In the genomic region with DNA sequence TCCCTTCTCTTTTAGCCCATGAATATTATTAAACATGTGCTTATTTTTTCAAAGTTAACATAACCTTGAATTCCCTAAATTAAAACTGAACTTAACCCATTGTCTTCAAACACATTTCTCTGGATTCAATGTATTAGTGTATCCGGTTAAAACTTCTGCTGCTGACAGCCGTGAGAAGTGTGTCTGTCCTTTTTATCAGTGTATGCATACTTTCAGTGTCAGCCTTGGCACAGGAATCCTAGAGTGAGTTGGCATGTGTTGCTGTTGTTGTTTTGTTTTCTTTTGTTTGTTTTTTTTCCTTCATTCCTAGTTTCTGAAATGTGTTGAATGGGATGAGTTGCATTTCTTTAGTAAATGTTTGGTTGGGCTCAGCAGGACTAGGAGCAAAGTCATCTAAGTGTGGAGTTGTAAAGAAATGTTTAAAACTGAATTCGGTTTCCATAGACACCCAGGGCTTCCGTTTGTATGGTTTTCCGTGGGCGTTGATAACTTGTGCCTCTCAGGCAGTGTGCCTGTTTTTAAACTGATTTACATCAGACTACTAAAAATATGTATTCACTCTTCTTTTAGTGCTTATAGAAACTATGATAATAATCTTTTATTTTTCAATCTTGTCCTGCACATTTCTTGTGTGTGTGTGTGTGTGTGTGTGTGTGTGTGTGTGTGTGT, we compare ENCODE assay signal across 17 mouse cellular contexts.
DNase-seq lines count a peak whose midpoint lies in the region; ATAC-seq and TF ChIP-seq lines count a peak whose summit lies in the region.
"Had no signal": no experiment of that assay in that cellular context is flagged by ENCODE, and none has a peak within 500 bp of the region (broad histone marks: within the 10 kb centered on the region; RNA-seq: fewer than 3 reads in every experiment).

No protein-coding gene starts in this region.

- peak in 1 of 2 experiments; percentile 60; a peak in 3 of 4 replicates for TF ChIP-seq EP300 in MEL (IDR thresholded peaks at IDR 0.05; ENCODE audit: low read depth in 1 of 2, low read length in 2 of 2)

- TF ChIP-seq RAD21 in MEL (IDR thresholded peaks at IDR 0.05; ENCODE audit: low read depth, low read length), result no peak

- TF ChIP-seq POLR2A in MEL (IDR thresholded peaks at IDR 0.05; ENCODE audit: control insufficient read depth in 1 of 2, insufficient read depth in 1 of 2, low read depth in 1 of 2, low read length in 2 of 2, poor library complexity in 1 of 2), result no peak

- no peaks in the 10 kb centered on the region for H3K79me2 ChIP-seq in MEL (ENCODE audit: control insufficient read depth, insufficient read depth, low read length, poor library complexity)

- no peak overlapping the region for H3K27ac ChIP-seq in MEL (ENCODE audit: control insufficient read depth, low read depth, low read length)
- H3K27ac ChIP-seq in midbrain, embryonic 15.5 days, result no peak overlapping the region
- H3K27ac ChIP-seq in intestine, embryonic 15.5 days, result no peak overlapping the region
- H3K27ac ChIP-seq: embryonic facial prominence, embryonic 12.5 days; forebrain, embryonic 10.5 days; hindbrain, embryonic 12.5 days; liver, embryonic 12.5 days; midbrain, embryonic 10.5 days had no signal

- H3K27me3 ChIP-seq in MEL (ENCODE audit: control insufficient read depth in 1 of 2, insufficient read depth in 2 of 2, low read length in 2 of 2), result no peaks in the 10 kb centered on the region
- H3K27me3 ChIP-seq in midbrain, embryonic 15.5 days (replicated peaks), result no peaks in the 10 kb centered on the region
- no peaks in the 10 kb centered on the region for H3K27me3 ChIP-seq in intestine, embryonic 15.5 days (replicated peaks)
- H3K27me3 ChIP-seq: embryonic facial prominence, embryonic 12.5 days; hindbrain, embryonic 12.5 days; liver, embryonic 12.5 days had no signal

- peak; percentile 30 to 56 for DNase-seq in left cerebral cortex, postnatal 14 days (ENCODE audit: low spot score in 2 of 2)
- no peak for DNase-seq in left cerebral cortex, adult 11 months (ENCODE audit: low spot score)
- DNase-seq in 3T3-L1 (ENCODE audit: low read depth, low spot score) (peak; percentile 20), MEL (ENCODE audit: low read depth, low spot score) (peak; percentile 61)
- no peak for DNase-seq in lung, postnatal 36 days
- DNase-seq: cerebellum, adult 18-20 months; kidney, postnatal 10 days had no signal

- H3K4me2 ChIP-seq in midbrain, embryonic 15.5 days, result no peak overlapping the region
- H3K4me2 ChIP-seq in intestine, embryonic 15.5 days (replicated peaks), result no peak overlapping the region
- H3K4me2 ChIP-seq: embryonic facial prominence, embryonic 12.5 days; hindbrain, embryonic 12.5 days; liver, embryonic 12.5 days had no signal

- peak overlapping the region in 1 of 2 experiments; percentile 37; a peak in 1 of 4 replicates for H3K4me3 ChIP-seq in MEL (ENCODE audit: control insufficient read depth in 1 of 2, insufficient read depth in 1 of 2, low read depth in 2 of 2, low read length in 2 of 2)
- H3K4me3 ChIP-seq in midbrain, embryonic 15.5 days, result no peak overlapping the region
- no peak overlapping the region for H3K4me3 ChIP-seq in intestine, embryonic 15.5 days (replicated peaks)
- H3K4me3 ChIP-seq: embryonic facial prominence, embryonic 12.5 days; forebrain, embryonic 10.5 days; hindbrain, embryonic 12.5 days; liver, embryonic 12.5 days; midbrain, embryonic 10.5 days had no signal

- H3K9ac ChIP-seq in MEL (ENCODE audit: control insufficient read depth, low read depth, low read length, poor library complexity, severe bottlenecking), result no peak overlapping the region
- H3K9ac ChIP-seq in midbrain, embryonic 15.5 days, result no peak overlapping the region
- no peak overlapping the region for H3K9ac ChIP-seq in intestine, embryonic 15.5 days
- H3K9ac ChIP-seq: embryonic facial prominence, embryonic 12.5 days; hindbrain, embryonic 12.5 days; liver, embryonic 12.5 days had no signal

- WGBS in midbrain, embryonic 15.5 days, result 65% methylated on average over 6 of the region's 6 CpGs
- 41% methylated on average over 6 of the region's 6 CpGs for WGBS in intestine, embryonic 15.5 days

- TF ChIP-seq CTCF in MEL (IDR thresholded peaks at IDR 0.05 in 2 of 3, conservative IDR thresholded peaks at IDR 0.05 in 1 of 3; ENCODE audit: control insufficient read depth in 1 of 3, insufficient read depth in 1 of 3, low read depth in 2 of 3, low read length in 3 of 3, poor library complexity in 1 of 3, severe bottlenecking in 1 of 3), result no peak

- no peaks in the 10 kb centered on the region for H3K9me3 ChIP-seq in MEL (replicated peaks; ENCODE audit: insufficient read depth, low read length)
- no peaks in the 10 kb centered on the region for H3K9me3 ChIP-seq in midbrain, embryonic 15.5 days
- no peaks in the 10 kb centered on the region for H3K9me3 ChIP-seq in intestine, embryonic 15.5 days
- H3K9me3 ChIP-seq: embryonic facial prominence, embryonic 12.5 days; forebrain, embryonic 10.5 days; hindbrain, embryonic 12.5 days; liver, embryonic 12.5 days; midbrain, embryonic 10.5 days had no signal

- intact Hi-C loops in left cerebral cortex, postnatal 14 days (cut with DNase I), result no loop called here

- H3K36me3 ChIP-seq in MEL (ENCODE audit: control insufficient read depth in 1 of 2, insufficient read depth in 2 of 2, low read length in 2 of 2), result peaks cover 0 to 6% of the 10 kb centered on the region in 2 experiments; a peak in 2 of 4 replicates
- H3K36me3 ChIP-seq in midbrain, embryonic 15.5 days (replicated peaks), result no peaks in the 10 kb centered on the region
- no peaks in the 10 kb centered on the region for H3K36me3 ChIP-seq in intestine, embryonic 15.5 days
- H3K36me3 ChIP-seq: embryonic facial prominence, embryonic 12.5 days; forebrain, embryonic 10.5 days; hindbrain, embryonic 12.5 days; liver, embryonic 12.5 days; midbrain, embryonic 10.5 days had no signal

- peak; percentile 71 for ATAC-seq in inflammation-experienced regulatory T-cells, adult 6 months
- no peak for ATAC-seq in midbrain, embryonic 15.5 days (replicated peaks)
- no peak for ATAC-seq in intestine, embryonic 15.5 days
- ATAC-seq: intestine, postnatal 0 days; liver, embryonic 12.5 days; lung, postnatal 0 days had no signal

- H3K4me1 ChIP-seq in MEL (ENCODE audit: control insufficient read depth in 1 of 2, insufficient read depth in 2 of 2, low read length in 2 of 2), result peaks cover 3 to 5% of the 10 kb centered on the region in 2 experiments
- H3K4me1 ChIP-seq in midbrain, embryonic 15.5 days, result no peaks in the 10 kb centered on the region
- no peaks in the 10 kb centered on the region for H3K4me1 ChIP-seq in intestine, embryonic 15.5 days (replicated peaks)
- H3K4me1 ChIP-seq: embryonic facial prominence, embryonic 12.5 days; forebrain, embryonic 10.5 days; hindbrain, embryonic 12.5 days; liver, embryonic 12.5 days had no signal

TF ChIP-seq in MEL, 35 proteins besides CTCF, POLR2A, EP300 and RAD21:
- TF ChIP-seq GABPA (IDR thresholded peaks at IDR 0.05; ENCODE audit: low read depth, low read length) (no peak), GATA1 (IDR thresholded peaks at IDR 0.05; ENCODE audit: low read depth, low read length) (no peak), MYB (IDR thresholded peaks at IDR 0.05; ENCODE audit: low read depth, low read length) (no peak), ZNF384 (IDR thresholded peaks at IDR 0.05; ENCODE audit: low read depth, low read length) (no peak), USF2 (IDR thresholded peaks at IDR 0.05; ENCODE audit: borderline replicate concordance in 1 of 2, insufficient read depth in 1 of 2, low read depth in 1 of 2, low read length in 2 of 2) (no peak), POLR2AphosphoS2 (IDR thresholded peaks at IDR 0.05; ENCODE audit: low read length) (no peak), BHLHE40 (IDR thresholded peaks at IDR 0.05; ENCODE audit: borderline replicate concordance, low read depth, low read length) (peak; percentile 32), MEF2A (IDR thresholded peaks at IDR 0.05; ENCODE audit: extremely low read depth, insufficient replicate concordance, low read depth, low read length, poor library complexity, severe bottlenecking) (peak; percentile 87; the same call in 1 of the 2 replicates), SIN3A (IDR thresholded peaks at IDR 0.05; ENCODE audit: low read length) (peak; percentile 48; the same call in 1 of the 2 replicates), TAL1 (IDR thresholded peaks at IDR 0.05; ENCODE audit: low read length) (no peak)

Comparison
In these comparisons a context has a peak if more than half of its experiments do, and no peak if none do; other contexts are left out.
1. DNase-seq: peak in left cerebral cortex, postnatal 14 days (2 of 2), 3T3-L1 (single experiment) and MEL (single experiment); none in left cerebral cortex, adult 11 months (single experiment) and lung, postnatal 36 days (single experiment).